ENCODE assay signal across 8 mouse cellular contexts in the genomic region with DNA sequence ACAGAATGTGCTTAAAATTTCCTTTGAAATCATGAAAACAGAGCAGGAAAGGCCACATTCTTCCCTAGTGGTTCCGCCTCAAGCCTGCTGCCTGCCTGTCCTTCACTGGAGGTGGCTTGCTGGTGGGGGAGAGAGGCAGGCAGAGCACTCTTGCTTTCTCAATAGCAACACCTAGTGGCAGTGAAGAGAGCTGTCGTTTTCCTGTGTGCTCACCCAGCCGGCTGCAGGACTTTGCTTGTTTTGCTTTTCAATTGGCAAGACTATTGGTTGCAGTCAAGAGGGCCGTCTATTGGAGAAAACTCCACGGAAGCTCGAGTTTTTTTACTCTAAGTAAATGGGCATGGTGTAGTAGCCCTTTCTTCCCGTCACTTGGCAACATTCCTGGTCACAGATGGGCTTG.
DNase-seq lines count a peak whose midpoint lies in the region; ATAC-seq lines count a peak whose summit lies in the region.

No protein-coding gene starts in this region.

- no peak overlapping the region for H3K4me3 ChIP-seq in midbrain, embryonic 11.5 days (ENCODE audit: low read depth, low read length)

- H3K36me3 ChIP-seq in midbrain, embryonic 11.5 days (ENCODE audit: control insufficient read depth, insufficient read depth, low read length), result peaks cover 7% of the 10 kb centered on the region

- H3K27ac ChIP-seq in midbrain, embryonic 11.5 days (ENCODE audit: low read depth, low read length), result no peak overlapping the region

- peak; percentile 96 for ATAC-seq in inflammation-experienced regulatory T-cells, adult 6 months
- peak; percentile 81; the same call in 1 of the 2 replicates for ATAC-seq in midbrain, embryonic 11.5 days (ENCODE audit: low FRiP score)

- H3K4me2 ChIP-seq in midbrain, embryonic 11.5 days, result no peak overlapping the region

- no peaks in the 10 kb centered on the region for H3K4me1 ChIP-seq in midbrain, embryonic 11.5 days (ENCODE audit: control insufficient read depth, insufficient read depth, low read length)

- DNase-seq in urinary bladder, postnatal 14 days (ENCODE audit: low spot score), result peak; percentile 65
- no peak for DNase-seq in urinary bladder, adult 2 months (ENCODE audit: low spot score)
- DNase-seq in cerebellum, postnatal 14 days, result peak; percentile 78 to 81
- DNase-seq in frontal cortex, postnatal 10 days (ENCODE audit: low spot score in 2 of 2), result peak; percentile 51 to 58
- DNase-seq in left cerebral cortex, postnatal 10 days (ENCODE audit: extremely low spot score in 1 of 2, low spot score in 2 of 2), result peak; percentile 57 to 77
- peak; percentile 90 for DNase-seq in midbrain, embryonic 11.5 days (ENCODE audit: low spot score, missing footprints)
- DNase-seq in right cerebral cortex, postnatal 4 days, result peak; percentile 49

- no peaks in the 10 kb centered on the region for H3K27me3 ChIP-seq in midbrain, embryonic 11.5 days (ENCODE audit: control insufficient read depth, insufficient read depth, low read length)

- 21% methylated on average over 7 of the region's 7 CpGs for WGBS in midbrain, embryonic 11.5 days

- H3K9me3 ChIP-seq in midbrain, embryonic 11.5 days (ENCODE audit: control insufficient read depth, low read length), result no peaks in the 10 kb centered on the region

- intact Hi-C loops in left cerebral cortex, postnatal 10 days (cut with DNase I), result loop anchor here (5.0 to 10.0 kb wide), 2 partner anchors 172 to 275 kb away; a partner anchor contains a TSS

- H3K9ac ChIP-seq in midbrain, embryonic 11.5 days (ENCODE audit: low read length), result no peak overlapping the region
